Mouse (Mus musculus): ENCODE results near the gene Tgfb2.

Tgfb2 gene

GRCm38 (mm10) chr1:186702391-186703255, 3.2 kb downstream of the Tgfb2 start:
- no peak for DNase-seq (ENCODE audit: low read depth, low spot score)

DNA sequence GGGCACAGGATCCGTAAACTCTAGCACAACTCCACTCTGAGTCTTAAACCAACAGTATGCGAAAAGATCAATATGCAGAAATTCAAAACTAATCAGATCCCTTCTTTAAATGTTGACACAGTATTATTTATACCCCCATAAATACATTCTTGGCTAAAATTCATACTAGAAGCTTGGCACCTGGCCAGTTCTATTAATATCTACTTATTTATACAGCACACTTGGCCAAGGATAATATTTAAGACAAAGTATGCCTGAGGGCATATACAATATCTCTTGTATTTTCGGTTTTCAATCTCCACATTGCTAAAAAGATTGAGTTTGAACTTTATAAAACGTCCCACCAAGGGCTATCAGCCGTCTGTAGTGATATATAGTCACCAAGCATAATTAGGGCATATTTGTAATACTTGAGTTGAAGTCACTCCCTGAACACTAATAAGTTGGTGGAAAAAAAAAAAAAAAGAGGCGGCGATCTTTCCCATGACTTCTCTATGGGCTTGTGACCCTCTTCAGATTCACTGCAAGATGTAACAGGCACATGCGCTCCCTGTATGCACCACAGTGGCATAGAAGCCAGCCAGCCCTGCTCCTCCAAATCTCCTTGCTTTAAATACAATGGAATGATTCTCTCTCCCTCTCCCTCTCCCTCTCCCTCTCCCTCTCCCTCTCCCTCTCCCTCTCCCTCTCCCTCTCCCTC, 4.4 kb downstream of the Tgfb2 start:
- no peak for DNase-seq (ENCODE audit: low read depth, low spot score)

DNA sequence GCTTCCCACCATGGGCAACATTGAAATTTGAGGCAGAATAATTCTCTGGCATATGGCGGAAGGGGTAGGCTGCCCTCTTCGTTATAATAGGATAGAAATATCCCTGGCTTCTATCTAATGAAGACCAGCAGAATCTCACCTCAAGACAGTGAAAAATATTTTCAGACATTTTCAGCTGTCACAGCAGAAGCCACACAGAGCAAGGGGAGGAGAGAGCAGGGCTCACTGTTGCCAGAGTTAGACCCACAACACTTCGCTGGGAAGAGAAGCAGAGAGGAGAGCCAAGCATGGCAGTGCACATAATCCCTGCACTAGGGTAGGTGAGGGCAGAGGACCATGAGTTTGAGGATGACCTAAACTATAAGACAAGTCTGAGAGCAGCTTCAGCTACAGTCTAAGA, 5.3 kb downstream of the Tgfb2 start:
- DNase-seq (ENCODE audit: low read depth, low spot score) = no peak

DNA sequence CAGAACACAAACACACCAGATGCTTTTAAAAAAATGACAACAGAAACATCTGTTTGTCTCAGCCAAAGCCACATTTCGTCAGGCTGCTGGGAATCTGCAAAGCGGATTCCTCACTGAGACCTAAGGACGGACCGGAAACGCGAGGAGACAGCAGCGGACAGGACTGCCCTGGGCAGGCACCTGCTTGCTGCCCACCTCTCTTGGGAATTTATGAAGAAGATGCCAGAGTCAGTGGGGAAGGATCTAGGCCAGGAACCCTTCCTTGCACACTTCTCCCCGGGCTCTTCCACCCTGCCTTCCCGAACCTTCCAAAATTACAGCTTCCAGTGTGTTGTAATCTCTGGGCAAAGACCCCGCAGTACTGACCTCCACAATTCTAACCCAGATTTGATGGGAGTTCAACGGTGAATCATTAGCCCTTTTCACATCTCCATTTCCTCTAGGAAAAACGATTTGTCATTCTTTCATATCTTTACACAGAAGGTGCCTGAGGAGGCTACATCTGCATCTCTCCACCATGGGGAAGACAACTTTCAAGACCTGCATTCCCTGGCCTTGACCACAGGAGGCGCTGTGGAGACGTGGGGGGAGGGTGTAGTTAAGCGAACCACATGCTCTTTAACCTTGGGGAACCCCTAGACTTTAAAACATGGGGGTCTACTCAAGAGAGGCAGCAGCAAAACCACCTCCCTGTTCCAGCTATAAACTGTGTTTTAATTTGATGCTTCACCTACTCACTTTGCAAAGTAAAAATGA, 7.0 kb downstream of the Tgfb2 start:
- no peak for DNase-seq (ENCODE audit: low read depth, low spot score)

GRCm38 (mm10) chr1:186696231-186696630, 9.6 kb downstream of the Tgfb2 start:
- DNase-seq (ENCODE audit: low read depth, low spot score) = no peak

DNA sequence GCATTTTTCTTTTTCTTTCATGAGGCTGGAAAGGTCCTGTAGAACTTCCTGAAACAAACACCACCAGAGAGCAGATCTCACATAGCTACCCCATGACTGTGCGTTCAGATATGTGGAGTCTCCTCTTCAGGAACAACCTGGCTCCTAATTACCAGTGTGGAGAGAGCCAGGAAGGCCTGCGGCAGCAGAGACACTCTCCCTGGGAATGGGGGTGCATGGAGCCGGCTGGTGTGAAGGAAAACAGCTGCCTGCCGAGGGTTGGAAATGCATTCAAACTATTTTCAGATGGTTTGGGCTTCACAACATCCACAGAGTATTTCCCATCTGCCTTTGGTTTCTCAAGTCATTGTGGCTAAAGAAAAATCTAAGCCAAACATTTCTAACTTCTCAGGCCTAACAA, 10.4 kb downstream of the Tgfb2 start:
- no peak for DNase-seq (ENCODE audit: low read depth, low spot score)

- no peak for DNase-seq (ENCODE audit: low read depth, low spot score)
Measured at GRCm38 (mm10) chr1:186692370-186692769, 13.4 kb downstream of the Tgfb2 start.

DNA sequence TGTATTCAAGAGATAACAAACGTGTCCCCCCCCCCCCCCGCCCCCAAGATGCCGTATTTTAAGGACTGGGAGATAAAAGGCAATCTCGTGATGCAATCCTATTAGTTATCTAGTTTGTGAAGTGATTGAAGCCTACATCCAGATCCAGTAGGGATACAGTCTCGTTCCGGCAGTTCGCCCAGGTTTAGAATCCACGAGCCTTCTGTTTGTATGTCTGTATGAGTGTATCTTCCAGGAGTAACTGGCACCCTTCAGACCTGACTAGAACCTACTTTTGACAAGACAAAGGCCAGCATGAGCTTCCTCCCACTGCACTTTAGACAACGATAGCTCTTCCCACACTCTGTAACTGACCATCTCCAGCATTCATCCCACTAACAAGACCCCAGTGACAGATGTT, 14.1 kb downstream of the Tgfb2 start:
- no peak for DNase-seq (ENCODE audit: low read depth, low spot score)

DNA sequence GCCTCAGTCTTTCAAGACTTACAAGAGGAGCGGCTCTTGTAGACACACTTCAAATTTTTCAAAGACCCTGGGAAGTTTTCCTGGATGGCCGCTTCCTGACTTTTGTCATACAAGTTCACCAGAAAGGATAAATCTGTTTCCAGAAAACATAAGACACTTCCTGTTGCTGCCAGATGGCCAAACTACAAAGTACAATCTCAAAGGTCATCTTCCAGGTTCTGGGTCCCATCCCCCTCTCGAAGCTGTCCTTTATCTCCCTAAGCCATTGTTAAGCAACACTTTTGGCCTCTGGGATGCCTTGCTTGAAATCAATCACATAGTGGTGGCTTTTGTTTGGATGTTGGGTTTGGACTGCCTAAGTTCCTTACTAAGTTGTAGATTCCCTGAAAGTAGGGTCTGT, 21.7 kb downstream of the Tgfb2 start:
- no peak for DNase-seq (ENCODE audit: low read depth, low spot score)

GRCm38 (mm10) chr1:186682606-186683005, 23.2 kb downstream of the Tgfb2 start:
- no peak for DNase-seq (ENCODE audit: low read depth, low spot score)

GRCm38 (mm10) chr1:186677614-186678013, 28.2 kb downstream of the Tgfb2 start:
- DNase-seq (ENCODE audit: low read depth, low spot score) = no peak

DNA sequence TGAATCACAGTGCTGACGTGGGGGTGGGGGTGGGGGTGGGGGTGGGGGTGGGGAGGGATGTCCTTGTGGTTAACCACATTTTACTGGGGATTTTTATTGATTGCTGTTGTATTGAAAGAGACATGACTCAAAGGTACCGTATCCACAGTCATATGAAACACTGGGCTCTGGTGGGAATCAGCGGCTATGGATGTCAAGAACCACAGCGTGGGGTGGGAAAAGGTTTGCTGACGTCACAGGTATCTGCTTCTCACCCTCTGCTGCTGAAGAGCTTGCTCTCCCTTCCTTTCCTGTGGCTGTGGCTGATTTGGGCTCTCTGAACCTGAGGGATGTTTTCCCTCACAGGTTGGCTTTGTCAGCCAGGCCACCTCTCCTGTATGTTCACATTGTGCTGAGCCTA, 29.6 kb downstream of the Tgfb2 start:
- DNase-seq (ENCODE audit: low read depth, low spot score) = no peak

DNA sequence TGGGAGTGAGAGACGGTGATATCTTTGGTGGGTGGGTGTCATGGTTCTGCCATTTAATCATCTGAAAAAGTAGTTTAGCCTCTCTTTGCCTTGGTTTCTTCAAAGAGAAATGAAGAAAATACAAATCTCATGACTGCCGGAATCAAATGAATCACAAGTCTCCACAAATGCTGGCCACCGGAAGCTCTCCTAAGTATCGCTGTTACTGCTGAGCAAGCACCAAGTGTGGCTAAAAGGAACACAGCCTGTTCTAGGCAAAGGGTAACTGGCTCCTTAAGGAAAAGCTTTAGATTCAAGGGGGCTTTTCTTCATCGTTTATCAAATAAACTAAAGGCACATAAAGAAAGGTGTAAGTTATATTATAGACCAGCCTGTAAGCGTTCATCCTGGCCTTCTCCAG, 30.5 kb downstream of the Tgfb2 start:
- DNase-seq (ENCODE audit: low read depth, low spot score) = no peak

GRCm38 (mm10) chr1:186674621-186675020, 31.2 kb downstream of the Tgfb2 start:
- DNase-seq (ENCODE audit: low read depth, low spot score) = no peak

GRCm38 (mm10) chr1:186673166-186673565, 32.6 kb downstream of the Tgfb2 start:
- no peak for DNase-seq (ENCODE audit: low read depth, low spot score)

GRCm38 (mm10) chr1:186663412-186663811, 42.4 kb downstream of the Tgfb2 start:
- DNase-seq (ENCODE audit: low read depth, low spot score) = no peak

DNA sequence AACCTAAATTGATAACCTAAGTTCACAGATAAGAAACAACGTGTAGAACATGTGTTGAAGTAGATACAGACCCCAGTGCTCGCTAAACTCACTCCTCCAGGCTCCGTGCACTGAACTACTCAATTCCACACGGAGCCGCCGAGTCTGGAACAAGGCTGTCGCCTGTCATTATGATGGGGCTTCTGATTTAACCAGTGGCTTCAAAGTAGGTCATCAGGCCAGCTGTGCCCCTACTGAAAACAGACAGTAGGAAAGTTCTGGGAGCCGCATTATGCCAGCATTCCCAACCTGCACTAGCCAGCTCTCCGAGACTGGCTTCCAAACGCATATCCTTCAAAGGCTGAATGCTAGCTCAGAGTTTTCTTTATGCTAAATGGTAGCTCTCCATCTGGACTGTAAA, 42.8 kb downstream of the Tgfb2 start:
- DNase-seq (ENCODE audit: low read depth, low spot score) = no peak

DNA sequence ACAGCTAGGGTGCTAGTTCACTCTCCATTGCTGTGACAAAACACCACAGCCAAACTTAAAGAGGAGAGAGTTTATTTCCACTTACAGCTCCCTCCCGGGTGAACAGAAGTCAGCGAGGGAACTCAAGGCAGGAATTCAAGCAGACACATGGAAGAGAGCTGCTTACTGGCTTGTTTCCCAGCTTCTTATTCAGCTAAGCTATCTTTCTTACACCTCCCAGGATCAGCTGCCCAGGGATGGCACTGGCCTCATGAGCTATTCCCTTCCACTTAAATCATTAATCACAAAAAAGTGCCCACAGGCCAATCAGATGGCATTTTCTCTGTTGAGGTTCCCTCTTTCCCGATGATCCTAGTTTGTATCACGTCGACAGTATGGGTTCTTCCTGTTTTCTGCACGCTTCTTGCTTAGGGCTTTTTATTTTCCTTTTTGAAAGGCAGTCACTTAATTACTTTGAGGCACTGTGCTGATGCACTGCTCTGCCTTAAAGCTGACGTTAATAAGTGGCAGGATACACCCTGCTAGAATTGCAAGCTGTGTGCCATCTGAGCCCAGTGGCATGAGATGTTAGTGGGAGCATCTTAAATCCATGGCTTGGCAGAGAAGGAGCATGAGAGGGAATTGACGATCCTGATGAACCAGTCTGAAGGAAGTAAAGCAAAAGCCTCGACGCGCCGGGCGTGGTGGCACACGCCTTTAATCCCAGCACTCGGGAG, 44.4 kb downstream of the Tgfb2 start:
- no peak for DNase-seq (ENCODE audit: low read depth, low spot score)

GRCm38 (mm10) chr1:186658783-186659182, 47.0 kb downstream of the Tgfb2 start:
- no peak for DNase-seq (ENCODE audit: low read depth, low spot score)

DNA sequence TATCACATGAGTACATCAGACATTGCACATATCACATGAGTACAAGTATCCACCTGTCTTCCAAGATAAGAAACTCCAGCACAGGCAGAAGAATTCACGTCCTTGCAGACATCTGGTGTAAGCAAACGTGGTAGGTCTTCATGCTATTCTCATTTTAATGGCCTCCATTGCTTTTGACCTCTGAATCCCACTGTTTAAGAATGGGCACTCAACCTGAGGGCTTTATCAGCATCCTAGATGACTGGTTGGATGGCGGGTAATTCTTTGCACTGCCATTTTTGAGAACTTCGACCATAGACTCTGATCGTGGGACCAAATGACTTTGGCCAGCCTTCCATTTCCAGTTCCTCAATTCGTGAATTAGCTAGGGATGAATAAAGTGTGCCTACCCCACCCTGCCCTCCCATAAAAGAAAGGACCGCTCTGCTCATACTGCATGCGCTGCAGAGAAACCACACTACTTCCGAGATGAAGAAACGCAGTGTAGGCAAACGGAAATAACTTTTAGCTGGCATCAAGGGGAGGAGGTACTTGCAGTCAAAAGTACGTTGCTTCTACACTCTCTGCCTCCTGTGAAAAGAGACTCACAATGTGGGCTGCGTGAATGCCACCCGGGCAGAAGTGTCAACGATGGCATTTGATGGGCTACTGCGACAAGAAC, 48.1 kb downstream of the Tgfb2 start:
- no peak for DNase-seq (ENCODE audit: low read depth, low spot score)

DNA sequence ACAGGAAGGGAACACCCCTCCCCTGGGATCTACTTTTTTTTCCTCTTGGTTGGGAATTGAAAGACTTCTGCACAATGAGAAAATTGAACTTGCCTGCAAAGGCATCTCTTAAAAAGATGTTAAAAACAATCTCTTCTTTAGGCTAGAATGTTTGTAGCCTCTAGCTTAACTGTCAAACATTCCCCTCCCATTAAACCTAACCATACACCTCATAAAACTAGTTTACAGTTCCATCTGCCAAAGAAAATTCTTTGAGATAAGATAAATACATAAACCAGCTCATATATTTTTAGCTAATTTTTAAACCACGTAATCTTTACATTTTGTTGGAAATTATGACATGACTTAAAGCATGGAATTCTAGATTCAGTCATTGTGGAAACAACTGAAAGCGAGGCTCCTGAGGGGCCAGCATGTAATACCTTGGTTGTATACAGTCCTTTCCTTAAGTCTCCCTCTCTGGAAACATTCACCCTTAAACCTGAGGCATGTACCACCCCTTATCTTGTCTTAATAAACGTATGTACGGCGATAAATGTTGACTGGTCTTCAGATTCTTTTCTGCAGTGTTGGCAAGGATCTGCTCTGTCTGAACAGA, 49.0 kb downstream of the Tgfb2 start:
- DNase-seq (ENCODE audit: low read depth, low spot score) = no peak

All from WW6 (cell line).